Mouse (Mus musculus): ENCODE measurements around the gene Hdlbp. TPM values are rescaled to one million over a fixed set of nuclear protein-coding genes. Genes with fewer than 3 reads are reported as not detected.
"Not testable (repeated sequence)": the region's sequence is repeated elsewhere in the genome, so short reads cannot be mapped to it uniquely, and the experiment has no call there.

Hdlbp gene
- polyA plus RNA-seq, 1 experiment, result 148 TPM

- Histone ChIP-seq H3K4me3 (ENCODE audit: insufficient read depth, low read depth, low read length) (no peak overlapping the region), H3K4me1 (ENCODE audit: control insufficient read depth, insufficient read depth, insufficient read length, low read length) (peaks cover 8% of the 10 kb centered on the region), H3K27ac (replicated peaks; ENCODE audit: low read depth, low read length) (no peak overlapping the region)
Measured at GRCm38 (mm10) chr1:93465746-93466145, 12.9 kb downstream of the Hdlbp start.

GRCm38 (mm10) chr1:93465066-93465465, 13.5 kb downstream of the Hdlbp start:
- no peak overlapping the region for H3K4me3 ChIP-seq (ENCODE audit: insufficient read depth, low read depth, low read length)
- H3K27ac ChIP-seq (replicated peaks; ENCODE audit: low read depth, low read length), result no peak overlapping the region
- peaks cover 8% of the 10 kb centered on the region for H3K4me1 ChIP-seq (ENCODE audit: control insufficient read depth, insufficient read depth, insufficient read length, low read length)

GRCm38 (mm10) chr1:93459101-93459500, 19.5 kb downstream of the Hdlbp start:
- no peaks in the 10 kb centered on the region for H3K4me1 ChIP-seq (ENCODE audit: control insufficient read depth, insufficient read depth, insufficient read length, low read length)
- no peak overlapping the region for H3K4me3 ChIP-seq (ENCODE audit: insufficient read depth, low read depth, low read length)
- H3K27ac ChIP-seq (replicated peaks; ENCODE audit: low read depth, low read length), result no peak overlapping the region

- Histone ChIP-seq H3K27ac (replicated peaks; ENCODE audit: low read depth, low read length) (no peak overlapping the region), H3K4me1 (ENCODE audit: control insufficient read depth, insufficient read depth, insufficient read length, low read length) (no peaks in the 10 kb centered on the region), H3K4me3 (ENCODE audit: insufficient read depth, low read depth, low read length) (no peak overlapping the region)
Measured at GRCm38 (mm10) chr1:93458357-93458756, 20.3 kb downstream of the Hdlbp start.

GRCm38 (mm10) chr1:93453721-93454255, 24.8 kb downstream of the Hdlbp start:
- no peak overlapping the region for H3K4me3 ChIP-seq (ENCODE audit: insufficient read depth, low read depth, low read length)
- H3K27ac ChIP-seq (replicated peaks; ENCODE audit: low read depth, low read length), result peak overlapping the region; percentile 34; the same call in 1 of the 2 replicates
- H3K4me1 ChIP-seq (ENCODE audit: control insufficient read depth, insufficient read depth, insufficient read length, low read length), result no peaks in the 10 kb centered on the region

- not testable (repeated sequence) for H3K27ac ChIP-seq (replicated peaks; ENCODE audit: low read depth, low read length); H3K4me3 ChIP-seq (ENCODE audit: insufficient read depth, low read depth, low read length); H3K4me1 ChIP-seq (ENCODE audit: control insufficient read depth, insufficient read depth, insufficient read length, low read length)
Measured at GRCm38 (mm10) chr1:93450118-93450517, 28.5 kb downstream of the Hdlbp start.

- Histone ChIP-seq H3K4me3 (ENCODE audit: insufficient read depth, low read depth, low read length) (peak overlapping the region; percentile 92), H3K4me1 (ENCODE audit: control insufficient read depth, insufficient read depth, insufficient read length, low read length) (peaks cover 16% of the 10 kb centered on the region), H3K27ac (replicated peaks; ENCODE audit: low read depth, low read length) (peak overlapping the region; percentile 66)
Measured at GRCm38 (mm10) chr1:93445822-93446162, 32.8 kb downstream of the Hdlbp start.

GRCm38 (mm10) chr1:93445111-93445821, 33.3 kb downstream of the Hdlbp start:
- Histone ChIP-seq H3K27ac (replicated peaks; ENCODE audit: low read depth, low read length) (peak overlapping the region; percentile 85), H3K4me1 (ENCODE audit: control insufficient read depth, insufficient read depth, insufficient read length, low read length) (peaks cover 16% of the 10 kb centered on the region), H3K4me3 (ENCODE audit: insufficient read depth, low read depth, low read length) (peak overlapping the region; percentile 92)

GRCm38 (mm10) chr1:93444405-93445110, 34.1 kb downstream of the Hdlbp start:
- Histone ChIP-seq H3K27ac (replicated peaks; ENCODE audit: low read depth, low read length) (peak overlapping the region; percentile 85), H3K4me1 (ENCODE audit: control insufficient read depth, insufficient read depth, insufficient read length, low read length) (peaks cover 16% of the 10 kb centered on the region), H3K4me3 (ENCODE audit: insufficient read depth, low read depth, low read length) (peak overlapping the region; percentile 92)

GRCm38 (mm10) chr1:93439321-93439720, 39.3 kb downstream of the Hdlbp start:
- H3K4me3 ChIP-seq (ENCODE audit: insufficient read depth, low read depth, low read length), result no peak overlapping the region
- peaks cover 10% of the 10 kb centered on the region for H3K4me1 ChIP-seq (ENCODE audit: control insufficient read depth, insufficient read depth, insufficient read length, low read length)

GRCm38 (mm10) chr1:93432087-93432486, 46.5 kb downstream of the Hdlbp start:
- H3K4me1 ChIP-seq (ENCODE audit: control insufficient read depth, insufficient read depth, insufficient read length, low read length), result no peaks in the 10 kb centered on the region
- no peak overlapping the region for H3K27ac ChIP-seq (replicated peaks; ENCODE audit: low read depth, low read length)
- no peak overlapping the region for H3K4me3 ChIP-seq (ENCODE audit: insufficient read depth, low read depth, low read length)

More at GRCm38 (mm10) chr1:93439321-93439720, 39.3 kb downstream of the Hdlbp start:
- no peak overlapping the region for H3K27ac ChIP-seq (replicated peaks; ENCODE audit: low read depth, low read length)

GRCm38 (mm10) chr1:93403403-93403802, 75.2 kb downstream of the Hdlbp start:
- H3K4me3 ChIP-seq (ENCODE audit: insufficient read depth, low read depth, low read length), result no peak overlapping the region
- no peak overlapping the region for H3K27ac ChIP-seq (replicated peaks; ENCODE audit: low read depth, low read length)
- no peaks in the 10 kb centered on the region for H3K4me1 ChIP-seq (ENCODE audit: control insufficient read depth, insufficient read depth, insufficient read length, low read length)

- peak overlapping the region; percentile 12; the same call in 1 of the 2 replicates for H3K4me3 ChIP-seq (ENCODE audit: insufficient read depth, low read depth, low read length)
- H3K4me1 ChIP-seq (ENCODE audit: control insufficient read depth, insufficient read depth, insufficient read length, low read length), result no peaks in the 10 kb centered on the region
- no peak overlapping the region for H3K27ac ChIP-seq (replicated peaks; ENCODE audit: low read depth, low read length)
Measured at GRCm38 (mm10) chr1:93401191-93402052, 77.2 kb downstream of the Hdlbp start.

GRCm38 (mm10) chr1:93388906-93389305, 89.7 kb downstream of the Hdlbp start:
- H3K4me1 ChIP-seq (ENCODE audit: control insufficient read depth, insufficient read depth, insufficient read length, low read length), result no peaks in the 10 kb centered on the region
- H3K4me3 ChIP-seq (ENCODE audit: insufficient read depth, low read depth, low read length), result no peak overlapping the region
- H3K27ac ChIP-seq (replicated peaks; ENCODE audit: low read depth, low read length), result no peak overlapping the region

- H3K27ac ChIP-seq (replicated peaks; ENCODE audit: low read depth, low read length), result no peak overlapping the region
- no peak overlapping the region for H3K4me3 ChIP-seq (ENCODE audit: insufficient read depth, low read depth, low read length)
- H3K4me1 ChIP-seq (ENCODE audit: control insufficient read depth, insufficient read depth, insufficient read length, low read length), result no peaks in the 10 kb centered on the region
Measured at GRCm38 (mm10) chr1:93387198-93387597, 91.4 kb downstream of the Hdlbp start.
